Mouse (Mus musculus) embryonic fibroblast, embryonic 13.5 days (primary cell): ENCODE measurements at regions not wholly inside any gene's neighbourhood (a gene's known extent, or its start where the extent isn't known, plus 50 kb on each side); places are given as distances from the start of the nearest gene placed in this dataset.

ENCODE experiments used
- CTCF ChIP-seq: IDR thresholded peaks from 2 replicates; pipeline ENCODE4 v1.5.1; 2011; ENCODE audit warnings: mild to moderate bottlenecking, control low read depth, low read length, moderate library complexity, borderline replicate concordance; ENCODE audit not compliant: insufficient read depth
- POLR2A ChIP-seq: IDR thresholded peaks from 2 replicates; pipeline ENCODE4 v1.6.1; 2011; ENCODE audit warnings: low read depth, mild to moderate bottlenecking, control low read depth, low read length, moderate library complexity

DNA sequence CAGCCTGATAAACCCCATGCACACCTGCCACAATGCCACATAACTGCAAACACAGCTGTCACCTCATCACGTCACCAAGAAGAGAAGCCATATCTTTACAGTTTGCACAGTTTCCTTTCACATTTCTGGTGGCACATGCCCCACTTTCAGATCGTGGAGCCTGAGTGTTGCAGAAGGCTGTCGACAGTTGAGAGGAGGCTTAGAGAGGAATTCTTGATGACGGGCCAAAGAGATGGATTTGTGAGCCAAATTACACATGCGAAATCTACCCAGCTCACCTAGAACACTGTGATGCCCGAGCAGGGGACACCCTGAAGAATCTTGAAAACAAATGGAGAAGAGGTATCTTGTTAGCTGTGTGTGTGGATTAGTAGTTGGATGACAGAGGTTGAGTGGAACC lies 77.4 kb downstream of the Cmpk2 start:
- no peak for TF ChIP-seq CTCF
- no peak for TF ChIP-seq POLR2A
